Mouse (Mus musculus) bone marrow macrophage, adult 2 months (primary cell): ENCODE results near the gene Aif1l.

Experiments used
- CTCF ChIP-seq: IDR thresholded peaks from 2 replicates; pipeline ENCODE4 v1.5.1; 2012; ENCODE audit warnings: low read depth, mild to moderate bottlenecking, low read length, moderate library complexity
- POLR2A ChIP-seq: IDR thresholded peaks from 2 replicates; pipeline ENCODE4 v1.6.1; 2012; ENCODE audit warnings: mild to moderate bottlenecking, low read depth, low read length, borderline replicate concordance

GRCm38 (mm10) chr2:31987774-31988173 is 37.8 kb downstream of the Aif1l start:
- TF ChIP-seq CTCF (no peak), POLR2A (no peak)
